Mouse (Mus musculus): ENCODE data around the gene Tmem108.

The Tmem108 gene

GRCm38 (mm10) chr9:103720021-103720420, 41.6 kb downstream of the Tmem108 start:
- DNase-seq = no peak

- no peak for DNase-seq
Measured at GRCm38 (mm10) chr9:103716002-103716401, 45.6 kb downstream of the Tmem108 start.

- DNase-seq = no peak
Measured at GRCm38 (mm10) chr9:103715352-103715751, 46.3 kb downstream of the Tmem108 start.

- DNase-seq = no peak
Measured at GRCm38 (mm10) chr9:103713230-103713629, 48.4 kb downstream of the Tmem108 start.

GRCm38 (mm10) chr9:103712711-103713110, 48.9 kb downstream of the Tmem108 start:
- no peak for DNase-seq

- no peak for DNase-seq
Measured at GRCm38 (mm10) chr9:103709694-103710093, 51.9 kb downstream of the Tmem108 start.

GRCm38 (mm10) chr9:103708514-103709173, 53.0 kb downstream of the Tmem108 start:
- peak; percentile 35 for DNase-seq

GRCm38 (mm10) chr9:103707857-103708256, 53.8 kb downstream of the Tmem108 start:
- no peak for DNase-seq

- no peak for DNase-seq
Measured at GRCm38 (mm10) chr9:103707000-103707790, 54.4 kb downstream of the Tmem108 start.

GRCm38 (mm10) chr9:103705717-103706116, 55.9 kb downstream of the Tmem108 start:
- DNase-seq = no peak

- no peak for DNase-seq
Measured at GRCm38 (mm10) chr9:103703014-103703413, 58.6 kb downstream of the Tmem108 start.

- no peak for DNase-seq
Measured at GRCm38 (mm10) chr9:103702452-103702851, 59.2 kb downstream of the Tmem108 start.

GRCm38 (mm10) chr9:103701448-103701847, 60.2 kb downstream of the Tmem108 start:
- no peak for DNase-seq

- no peak for DNase-seq
Measured at GRCm38 (mm10) chr9:103700240-103700639, 61.4 kb downstream of the Tmem108 start.

GRCm38 (mm10) chr9:103696967-103697366, 64.7 kb downstream of the Tmem108 start:
- DNase-seq = peak; percentile 6

GRCm38 (mm10) chr9:103693826-103694225, 67.8 kb downstream of the Tmem108 start:
- no peak for DNase-seq

- no peak for DNase-seq
Measured at GRCm38 (mm10) chr9:103692699-103693098, 68.9 kb downstream of the Tmem108 start.

GRCm38 (mm10) chr9:103691847-103692246, 69.8 kb downstream of the Tmem108 start:
- no peak for DNase-seq

- no peak for DNase-seq
Measured at GRCm38 (mm10) chr9:103690446-103690845, 71.2 kb downstream of the Tmem108 start.

- no peak for DNase-seq
Measured at GRCm38 (mm10) chr9:103689697-103690096, 71.9 kb downstream of the Tmem108 start.

GRCm38 (mm10) chr9:103689006-103689405, 72.6 kb downstream of the Tmem108 start:
- no peak for DNase-seq

- no peak for DNase-seq
Measured at GRCm38 (mm10) chr9:103687130-103687529, 74.5 kb downstream of the Tmem108 start.

GRCm38 (mm10) chr9:103681741-103682330, 79.8 kb downstream of the Tmem108 start:
- DNase-seq = no peak

- DNase-seq = no peak
Measured at GRCm38 (mm10) chr9:103679234-103679633, 82.4 kb downstream of the Tmem108 start.
